Mouse (Mus musculus) liver, embryonic 11.5 days (tissue): ENCODE measurements around the gene Wnt9a. TPM values are rescaled to one million over a fixed set of nuclear protein-coding genes. Genes with fewer than 3 reads are reported as not detected.

Source experiments
- ATAC-seq: fragments of 200-750 bp; cut with Nextera tagmentation; replicated peaks from 2 replicates; pipeline ENCODE4 v1.8.0; 2017; ENCODE audit warnings: moderate number of reproducible peaks, mild to moderate bottlenecking, moderate TSS enrichment, moderate library complexity; ENCODE audit not compliant: low FRiP score
- DNase-seq: peaks from one replicate; pipeline ENCODE4 v3.0.0-alpha.2; 2017; ENCODE audit warnings: low spot score
- H3K27ac ChIP-seq: fragments of 300-500 bp; sonication (generic); 2 replicates; pipeline ENCODE4 v1.5.1; 2014; ENCODE audit warnings: mild to moderate bottlenecking, low read depth, low read length, control low read depth
- H3K27me3 ChIP-seq: fragments of 300-500 bp; sonication (generic); replicated peaks from 2 replicates; pipeline ENCODE4 v1.6.1; 2014; ENCODE audit warnings: low read length, mixed read lengths; ENCODE audit not compliant: control insufficient read depth, insufficient read depth
- H3K36me3 ChIP-seq: fragments of 300-500 bp; sonication (generic); 2 replicates; pipeline ENCODE4 v1.6.1; 2014; ENCODE audit warnings: mild to moderate bottlenecking, low read length, moderate library complexity, mixed read lengths; ENCODE audit not compliant: control insufficient read depth, insufficient read depth
- H3K4me1 ChIP-seq: fragments of 300-500 bp; sonication (generic); replicated peaks from 2 replicates; pipeline ENCODE4 v1.6.1; 2014; ENCODE audit warnings: low read length, mixed read lengths; ENCODE audit not compliant: control insufficient read depth, insufficient read depth
- H3K4me2 ChIP-seq: fragments of 300-500 bp; sonication (generic); 2 replicates; pipeline ENCODE4 v1.6.1; 2014; ENCODE audit warnings: mild to moderate bottlenecking, control low read depth, moderate library complexity
- H3K4me3 ChIP-seq: fragments of 300-500 bp; sonication (generic); 2 replicates; pipeline ENCODE4 v1.5.1; 2014; ENCODE audit warnings: low read depth, low read length, control low read depth
- H3K9ac ChIP-seq: fragments of 300-500 bp; sonication (generic); 2 replicates; pipeline ENCODE4 v1.6.1; 2014; ENCODE audit warnings: low read depth, low read length, control low read depth
- H3K9me3 ChIP-seq: fragments of 300-500 bp; sonication (generic); 2 replicates; pipeline ENCODE4 v1.6.1; 2016; ENCODE audit warnings: low read length, inconsistent platforms, mixed read lengths; ENCODE audit not compliant: control insufficient read depth
- WGBS: fragments of 180-500 bp; shearing (Covaris S2); extraction: QIAGEN DNeasy Blood & Tissue Kit; methylation state at CpG from one replicate; pipeline ENCODE4 v1.1.7; 2014; 5-methylcytosine and 5-hydroxymethylcytosine counted together
- polyA plus RNA-seq: library from polyadenylated mRNA; unstranded; fragments of >200 nt; fragmentation: Nextera tagmentation; extraction: Ambion mirVana; gene quantifications from 2 replicates; pipeline ENCODE4 v1.2.1, GENCODE M21; 2014

Gene Wnt9a
- polyA plus RNA-seq, 1 experiment from 2014 or later, result 0.56 TPM

DNA sequence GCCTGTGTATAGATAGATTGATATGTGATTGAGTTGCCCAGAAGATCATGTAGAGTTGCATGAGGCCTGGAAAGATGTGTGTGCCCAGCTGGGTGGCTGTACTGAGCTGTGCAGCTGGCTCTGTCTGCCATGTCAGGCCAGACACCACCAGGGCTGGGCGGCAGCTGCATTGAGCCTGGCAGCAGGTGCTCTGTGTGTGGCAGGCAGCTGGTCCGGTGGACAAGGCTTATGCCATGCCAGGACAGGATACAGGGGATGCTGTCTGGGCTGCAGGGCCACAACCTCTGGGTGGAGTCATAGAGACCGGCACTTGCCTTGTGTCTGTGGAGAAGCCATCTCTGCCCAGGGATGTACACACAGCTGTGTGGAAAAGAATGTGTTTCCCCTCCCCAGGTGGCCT, 16.3 kb downstream of the Wnt9a start:
- peaks cover 5% of the 10 kb centered on the region; the same call in 1 of the 2 replicates for H3K27me3 ChIP-seq
- 85% methylated on average over 3 of the region's 3 CpGs for WGBS
- H3K4me3 ChIP-seq, result no peak overlapping the region
- no peak for ATAC-seq
- no peak overlapping the region for H3K9ac ChIP-seq
- H3K27ac ChIP-seq, result no peak overlapping the region
- no peaks in the 10 kb centered on the region for H3K4me1 ChIP-seq
- H3K9me3 ChIP-seq, result no peaks in the 10 kb centered on the region
- no peak overlapping the region for H3K4me2 ChIP-seq
- DNase-seq, result no peak
- H3K36me3 ChIP-seq, result no peaks in the 10 kb centered on the region

DNA sequence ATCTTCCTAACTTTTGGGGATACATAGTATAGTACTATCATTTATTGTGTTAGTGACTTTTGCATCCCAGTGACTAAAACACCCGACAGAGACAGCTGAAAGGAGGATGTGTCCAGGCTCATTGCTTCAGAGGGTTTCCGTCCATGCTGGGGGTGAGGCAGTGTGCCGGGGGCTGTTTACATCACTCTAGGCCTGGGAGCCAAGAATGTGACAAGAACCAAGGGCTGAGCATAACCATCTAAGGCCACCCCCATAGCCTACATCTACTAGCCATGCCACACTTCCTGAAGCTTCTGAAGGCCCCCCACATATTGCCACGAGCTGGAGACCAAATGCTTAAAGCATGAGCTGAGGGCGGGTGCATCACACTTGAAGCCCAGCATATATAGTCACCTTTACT, 18.0 kb downstream of the Wnt9a start:
- no peak overlapping the region for H3K9ac ChIP-seq
- no peak overlapping the region for H3K27ac ChIP-seq
- 69% methylated on average over 5 of the region's 5 CpGs for WGBS
- no peaks in the 10 kb centered on the region for H3K4me1 ChIP-seq
- H3K36me3 ChIP-seq, result no peaks in the 10 kb centered on the region
- no peak overlapping the region for H3K4me2 ChIP-seq
- peaks cover 7% of the 10 kb centered on the region; the same call in 1 of the 2 replicates for H3K27me3 ChIP-seq
- no peaks in the 10 kb centered on the region for H3K9me3 ChIP-seq
- no peak for DNase-seq
- ATAC-seq, result no peak
- no peak overlapping the region for H3K4me3 ChIP-seq

DNA sequence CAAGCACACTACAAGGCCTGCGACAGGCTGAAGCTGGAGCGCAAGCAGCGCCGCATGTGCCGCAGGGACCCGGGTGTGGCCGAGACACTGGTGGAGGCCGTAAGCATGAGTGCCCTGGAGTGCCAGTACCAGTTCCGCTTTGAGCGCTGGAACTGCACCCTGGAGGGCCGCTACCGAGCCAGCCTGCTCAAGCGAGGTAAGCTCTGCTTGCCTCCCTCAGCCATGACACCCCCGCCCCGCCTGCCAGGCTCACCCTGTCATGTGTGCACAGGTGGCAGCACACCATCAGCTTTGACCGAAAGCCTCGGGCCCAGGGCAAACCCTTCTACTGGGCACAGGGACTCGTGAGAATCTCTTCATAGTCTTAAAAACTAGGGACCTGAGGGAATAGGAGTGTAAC, 20.9 kb downstream of the Wnt9a start:
- Histone ChIP-seq H3K36me3 (no peaks in the 10 kb centered on the region), H3K27me3 (peaks cover 7% of the 10 kb centered on the region; the same call in 1 of the 2 replicates), H3K4me3 (no peak overlapping the region), H3K4me1 (no peaks in the 10 kb centered on the region), H3K4me2 (no peak overlapping the region), H3K27ac (no peak overlapping the region), H3K9ac (no peak overlapping the region), H3K9me3 (no peaks in the 10 kb centered on the region)
- WGBS, result 80% methylated on average over 18 of the region's 18 CpGs
- DNase-seq, result no peak
- no peak for ATAC-seq

DNA sequence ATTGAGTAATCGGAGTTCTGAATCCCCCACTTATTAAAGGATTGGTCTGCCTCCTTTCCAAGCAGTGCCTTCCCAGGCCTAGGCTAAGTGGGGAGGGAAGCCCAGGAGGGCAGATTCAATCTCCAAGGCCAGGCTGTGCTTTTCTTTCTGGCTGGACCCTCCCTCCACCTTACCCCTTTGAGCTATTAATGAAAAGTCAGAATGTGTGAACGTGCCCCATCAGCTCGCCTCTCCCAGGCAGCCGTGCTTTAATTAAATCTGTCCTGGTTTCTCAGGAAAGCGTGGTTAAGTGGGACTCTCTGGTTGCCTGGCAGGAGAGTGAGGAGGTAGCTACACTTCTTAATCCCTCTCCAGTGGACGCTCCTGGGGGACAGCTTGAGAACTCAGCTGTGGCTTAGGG, 22.9 kb downstream of the Wnt9a start:
- Histone ChIP-seq H3K27me3 (peaks cover 7% of the 10 kb centered on the region; the same call in 1 of the 2 replicates), H3K4me3 (no peak overlapping the region), H3K9me3 (no peaks in the 10 kb centered on the region), H3K4me1 (no peaks in the 10 kb centered on the region), H3K9ac (no peak overlapping the region), H3K36me3 (no peaks in the 10 kb centered on the region), H3K4me2 (no peak overlapping the region), H3K27ac (no peak overlapping the region)
- 40% methylated on average over 6 of the region's 6 CpGs for WGBS
- DNase-seq, result no peak
- ATAC-seq, result no peak

DNA sequence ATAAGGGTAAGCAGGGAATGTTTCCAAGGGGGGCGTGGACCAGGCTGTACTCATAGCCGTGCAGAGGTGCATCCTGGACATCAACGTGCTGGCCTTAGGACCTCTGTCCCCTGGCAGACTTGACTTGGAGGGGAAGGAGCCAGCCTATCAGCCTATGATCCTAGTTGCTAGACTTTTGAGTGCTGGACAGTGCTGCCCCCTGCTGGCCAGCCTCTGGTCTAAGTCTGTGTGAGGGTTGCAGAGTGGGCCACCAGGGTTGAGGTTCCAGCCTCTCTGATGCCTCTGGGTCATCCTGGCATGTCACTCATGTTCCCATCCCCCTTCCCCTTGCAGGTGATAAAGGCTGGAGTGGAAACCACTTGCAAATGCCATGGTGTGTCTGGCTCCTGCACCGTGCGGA, 23.8 kb downstream of the Wnt9a start:
- no peak overlapping the region for H3K4me3 ChIP-seq
- no peak overlapping the region for H3K9ac ChIP-seq
- H3K4me1 ChIP-seq, result no peaks in the 10 kb centered on the region
- WGBS, result 47% methylated on average over 5 of the region's 5 CpGs
- ATAC-seq (0 out of 2 replicates have a peak, but pooled peaks have one; percentile 18), DNase-seq (peak; percentile 61)
- no peaks in the 10 kb centered on the region for H3K9me3 ChIP-seq
- H3K27me3 ChIP-seq, result peaks cover 7% of the 10 kb centered on the region; the same call in 1 of the 2 replicates
- H3K27ac ChIP-seq, result no peak overlapping the region
- no peak overlapping the region for H3K4me2 ChIP-seq
- H3K36me3 ChIP-seq, result no peaks in the 10 kb centered on the region

DNA sequence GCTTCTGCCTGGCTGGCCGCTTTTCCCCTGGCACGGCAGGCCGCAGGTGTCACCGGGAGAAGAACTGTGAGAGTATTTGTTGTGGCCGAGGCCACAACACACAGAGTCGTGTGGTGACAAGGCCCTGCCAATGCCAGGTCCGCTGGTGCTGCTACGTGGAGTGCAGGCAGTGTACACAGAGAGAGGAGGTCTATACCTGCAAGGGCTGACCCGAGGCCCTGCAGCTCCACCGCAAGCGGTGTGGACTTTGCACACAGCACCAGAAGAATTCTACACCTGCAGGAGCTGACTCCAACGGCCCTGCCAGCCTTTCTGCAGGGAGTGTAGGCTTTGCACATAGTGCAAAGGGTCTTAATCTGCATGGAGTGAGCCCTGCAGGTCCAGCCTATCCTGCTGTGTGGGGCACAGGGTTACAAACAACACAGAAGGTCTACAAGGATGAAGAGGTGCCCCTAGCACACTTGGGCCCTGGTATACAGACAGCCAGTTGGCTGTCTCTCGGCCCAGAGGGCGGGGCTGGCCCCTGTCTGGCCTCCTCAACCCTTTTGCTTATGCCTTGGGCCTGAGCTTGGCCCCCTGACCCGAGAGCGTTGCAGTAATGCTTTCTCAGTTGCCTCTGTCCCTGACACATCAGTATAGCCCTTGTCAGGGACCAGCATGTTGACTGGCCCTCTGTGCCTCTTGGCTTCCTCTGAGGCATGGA, 24.6 kb downstream of the Wnt9a start:
- WGBS, result 67% methylated on average over 16 of the region's 16 CpGs
- no peaks in the 10 kb centered on the region for H3K9me3 ChIP-seq
- no peaks in the 10 kb centered on the region for H3K36me3 ChIP-seq
- no peak for ATAC-seq
- H3K4me3 ChIP-seq, result no peak overlapping the region
- H3K4me2 ChIP-seq, result no peak overlapping the region
- peaks cover 7% of the 10 kb centered on the region; the same call in 1 of the 2 replicates for H3K27me3 ChIP-seq
- DNase-seq, result no peak
- no peak overlapping the region for H3K9ac ChIP-seq
- no peak overlapping the region for H3K27ac ChIP-seq
- no peaks in the 10 kb centered on the region for H3K4me1 ChIP-seq

DNA sequence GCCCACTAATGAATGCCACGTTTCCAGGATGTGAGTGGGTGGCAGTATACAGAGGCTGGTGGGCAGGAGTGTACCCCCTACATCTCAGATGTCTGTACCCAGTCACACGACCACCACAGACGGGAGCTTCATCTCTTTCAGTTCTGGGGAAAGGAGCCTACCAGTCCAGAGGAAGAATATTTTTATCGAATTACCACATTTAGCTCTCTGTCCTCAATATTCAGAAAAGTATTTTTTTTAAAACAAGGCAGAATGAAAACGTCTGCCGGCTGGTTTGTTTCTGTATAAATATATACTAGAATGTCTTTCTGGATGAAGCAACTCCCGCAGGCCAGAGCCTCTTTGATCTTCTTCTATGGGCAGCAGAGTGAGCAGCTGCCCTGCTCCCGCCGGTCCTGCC, 26.2 kb downstream of the Wnt9a start:
- Histone ChIP-seq H3K27me3 (peaks cover 2% of the 10 kb centered on the region; the same call in 1 of the 2 replicates), H3K4me2 (no peak overlapping the region), H3K27ac (no peak overlapping the region), H3K9me3 (no peaks in the 10 kb centered on the region), H3K36me3 (no peaks in the 10 kb centered on the region), H3K4me3 (no peak overlapping the region), H3K4me1 (0 out of 2 replicates have a peak, but pooled peaks cover 2% of the 10 kb centered on the region), H3K9ac (no peak overlapping the region)
- 59% methylated on average over 9 of the region's 9 CpGs for WGBS
- DNase-seq (no peak), ATAC-seq (no peak)

DNA sequence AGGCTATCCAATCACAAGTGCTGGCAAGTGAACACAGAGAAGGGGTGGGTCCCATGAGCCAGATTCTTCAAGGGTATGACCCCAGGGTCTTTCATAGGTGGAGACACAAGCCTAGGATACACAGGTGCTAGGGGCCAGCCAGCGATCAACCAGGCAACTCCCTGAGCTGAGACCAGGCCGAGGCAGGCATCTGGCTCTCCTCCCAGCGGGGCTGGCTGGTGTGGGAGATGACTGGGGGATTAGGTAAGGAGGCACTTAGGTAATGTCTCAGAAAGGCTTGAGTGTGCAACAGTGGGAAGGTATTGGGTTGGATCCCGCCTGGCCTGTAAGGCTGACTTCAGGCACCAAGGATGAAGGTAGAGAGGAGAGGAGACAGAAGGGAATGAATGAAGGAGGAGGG, 28.4 kb downstream of the Wnt9a start:
- H3K4me1 ChIP-seq, result 0 out of 2 replicates have a peak, but pooled peaks cover 2% of the 10 kb centered on the region
- no peak overlapping the region for H3K4me2 ChIP-seq
- H3K4me3 ChIP-seq, result no peak overlapping the region
- H3K27me3 ChIP-seq, result no peaks in the 10 kb centered on the region; the same call in 1 of the 2 replicates
- H3K9ac ChIP-seq, result no peak overlapping the region
- H3K9me3 ChIP-seq, result no peaks in the 10 kb centered on the region
- 63% methylated on average over 4 of the region's 4 CpGs for WGBS
- ATAC-seq (no peak), DNase-seq (no peak)
- H3K36me3 ChIP-seq, result no peaks in the 10 kb centered on the region
- no peak overlapping the region for H3K27ac ChIP-seq

DNA sequence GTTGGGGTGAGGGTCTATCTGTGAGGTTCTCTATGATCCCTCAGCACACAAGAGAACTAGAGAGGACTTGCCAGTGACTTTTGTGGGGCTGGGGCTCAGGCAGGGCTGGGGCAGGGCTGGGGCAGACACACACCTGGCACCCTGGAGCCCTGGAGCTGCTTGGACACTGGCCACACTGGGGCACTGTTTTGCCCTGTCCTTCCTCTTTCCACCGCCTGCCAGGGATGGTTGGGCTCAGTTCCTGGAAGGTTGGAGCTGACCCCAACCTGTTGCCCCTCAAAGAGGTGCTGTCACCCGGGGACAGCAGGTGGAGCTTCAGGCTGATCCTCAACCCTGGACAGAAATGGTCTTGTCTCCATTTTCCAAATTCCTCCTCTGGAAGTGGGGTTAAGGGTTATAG, 29.2 kb downstream of the Wnt9a start:
- Histone ChIP-seq H3K27ac (no peak overlapping the region), H3K4me3 (no peak overlapping the region), H3K27me3 (no peaks in the 10 kb centered on the region; the same call in 1 of the 2 replicates), H3K36me3 (no peaks in the 10 kb centered on the region), H3K9ac (no peak overlapping the region), H3K9me3 (no peaks in the 10 kb centered on the region), H3K4me1 (0 out of 2 replicates have a peak, but pooled peaks cover 2% of the 10 kb centered on the region), H3K4me2 (no peak overlapping the region)
- ATAC-seq (no peak), DNase-seq (no peak)
- WGBS, result 41% methylated on average over 2 of the region's 2 CpGs
